Mouse (Mus musculus) kidney, adult 2 months (tissue): ENCODE measurements at regions not wholly inside any gene's neighbourhood (a gene's known extent, or its start where the extent isn't known, plus 50 kb on each side); places are given as distances from the start of the nearest gene placed in this dataset.

Experiments
- CTCF ChIP-seq: fragments of 200-500 bp; conservative IDR thresholded peaks from 2 replicates; pipeline ENCODE4 v1.5.1; 2011; ENCODE audit warnings: low read depth, mild to moderate bottlenecking, control low read depth, low read length, moderate library complexity, mixed read lengths; ENCODE audit not compliant: insufficient read depth, insufficient read length
- POLR2A ChIP-seq: fragments of 200-500 bp; IDR thresholded peaks from one replicate; pipeline ENCODE4 v1.6.1; 2011; ENCODE audit warnings: low read depth, low read length, control low read depth

- no peak for TF ChIP-seq CTCF
- TF ChIP-seq POLR2A: no peak
Observed at GRCm38 (mm10) chr16:55168433-55168832, 129.4 kb downstream of the Zpld1 start.
